Mouse (Mus musculus) layer of hippocampus, postnatal 10 days (tissue): ENCODE results near the gene Cyp2c68. TPM values are rescaled to one million over a fixed set of nuclear protein-coding genes. Genes with fewer than 3 reads are reported as not detected.
"Not testable (repeated sequence)": the region's sequence is repeated elsewhere in the genome, so short reads cannot be mapped to it uniquely, and the experiment has no call there.

Source experiments
- DNase-seq, 2 experiments: peaks; one replicate each; pipeline ENCODE4 v3.0.0; 2021; ENCODE audit warnings: low spot score in 2 of 2
- long read RNA-seq: library from polyadenylated mRNA; stranded (forward); transcript quantifications from one replicate; pipeline ENCODE4 v2.0.0, GENCODE M21; 2023
- total RNA-seq, 2 experiments: library from RNA; stranded (reverse); gene quantifications; 2 replicates each; pipeline ENCODE4 v1.2.3; 2021

The Cyp2c68 gene
- not detected for total RNA-seq
- long read RNA-seq = 0 reads

DNA sequence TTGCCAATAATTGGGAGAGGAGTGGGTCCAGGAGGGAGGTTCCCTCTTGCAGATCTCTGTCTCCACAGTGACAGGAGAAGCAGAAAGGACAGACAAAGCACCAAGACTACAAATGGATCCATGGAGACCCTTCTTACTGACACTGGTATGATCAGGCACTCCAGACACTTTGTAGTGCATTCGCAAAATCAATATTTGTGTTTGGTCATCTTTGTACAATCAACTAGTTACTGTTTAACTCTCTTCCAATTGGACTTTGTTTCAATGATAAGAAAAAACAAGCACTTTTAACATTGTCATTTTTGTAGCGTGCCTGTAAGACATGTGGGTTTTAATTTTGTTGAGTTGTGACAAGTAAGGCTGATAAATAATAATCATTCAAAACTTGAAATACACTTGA is at the start of gene Cyp2c68:
Cyp2c68 (minus strand) TSS at position 135 of the 400 bp plus-strand sequence.
- no peak for DNase-seq

DNA sequence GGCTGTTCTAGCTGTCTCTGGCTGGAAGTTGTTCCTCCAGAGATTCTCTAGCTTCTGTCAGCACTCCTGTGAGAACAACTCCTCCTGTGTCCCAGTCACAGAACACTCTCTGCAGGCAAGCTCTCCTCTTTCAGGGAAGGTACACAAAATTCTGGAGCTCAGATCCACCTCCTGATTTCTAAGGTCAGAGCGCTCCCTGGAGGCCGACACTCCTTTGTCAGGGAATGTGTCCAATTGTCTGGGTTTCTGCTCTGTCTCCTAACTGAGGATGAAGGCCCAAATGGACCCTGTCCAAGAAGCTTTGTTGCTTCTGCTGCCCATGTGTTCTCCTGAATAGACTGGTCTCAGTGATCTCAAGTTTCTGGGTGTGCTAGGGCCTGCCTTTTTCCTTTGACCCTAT is 44.6 kb upstream of the Cyp2c68 start:
- not testable (repeated sequence) for DNase-seq

DNA sequence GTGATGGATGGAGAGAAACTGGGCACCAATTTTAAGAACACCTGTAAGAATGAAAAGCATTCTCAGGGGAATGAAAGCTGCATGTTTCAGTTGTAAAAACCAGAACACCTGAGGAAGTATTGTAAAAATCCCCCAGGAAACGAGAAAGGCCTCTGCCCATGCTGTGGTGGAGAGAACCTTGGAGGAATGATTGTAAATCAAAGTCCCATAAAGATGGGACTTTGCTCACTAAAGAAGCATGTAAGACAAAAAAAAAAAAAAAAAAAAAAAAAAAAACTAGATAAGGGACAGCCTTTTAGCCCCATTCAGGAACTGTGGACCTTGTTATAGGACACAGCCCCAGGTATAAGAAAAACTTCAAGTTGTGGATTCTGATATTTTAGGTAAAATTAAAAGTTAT is 4.5 kb upstream of the Cyp2c68 start:
- no peak for DNase-seq

DNA sequence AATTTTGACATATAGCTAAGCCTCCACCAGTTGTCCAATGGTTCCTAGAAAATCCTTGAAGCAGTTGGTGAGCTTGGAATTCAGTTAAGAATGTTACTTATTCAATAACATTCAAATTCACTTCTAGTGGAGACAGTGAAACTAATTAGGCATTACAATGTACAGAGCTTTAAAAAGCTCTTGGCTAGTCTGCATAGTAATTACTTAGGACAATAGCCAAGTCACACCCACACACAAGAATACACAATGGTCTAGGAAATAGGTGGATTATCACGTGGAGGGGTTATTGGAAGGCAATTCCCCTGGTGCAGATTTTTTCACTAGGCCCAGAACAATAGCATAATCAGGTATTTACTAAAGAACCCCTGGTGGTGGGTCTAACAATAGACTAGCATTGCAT is 3.5 kb upstream of the Cyp2c68 start:
- DNase-seq = not testable (repeated sequence)

DNA sequence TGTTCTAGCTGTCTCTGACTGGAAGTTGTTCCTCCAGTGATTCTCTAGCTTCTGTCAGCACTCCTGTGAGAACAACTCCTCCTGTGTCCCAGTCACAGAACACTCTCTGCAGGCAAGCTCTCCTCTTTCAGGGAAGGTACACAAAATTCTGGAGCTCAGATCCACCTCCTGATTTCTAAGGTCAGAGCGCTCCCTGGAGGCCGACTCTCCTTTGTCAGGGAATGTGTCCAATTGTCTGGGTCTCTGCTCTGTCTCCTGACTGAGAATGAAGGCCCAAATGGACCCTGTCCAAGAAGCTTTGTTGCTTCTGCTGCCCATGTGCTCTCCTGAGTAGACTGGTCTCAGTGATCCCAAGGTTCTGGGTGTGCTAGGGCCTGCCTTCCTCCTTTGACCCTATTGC is 29.7 kb downstream of the Cyp2c68 start:
- DNase-seq = not testable (repeated sequence)

DNA sequence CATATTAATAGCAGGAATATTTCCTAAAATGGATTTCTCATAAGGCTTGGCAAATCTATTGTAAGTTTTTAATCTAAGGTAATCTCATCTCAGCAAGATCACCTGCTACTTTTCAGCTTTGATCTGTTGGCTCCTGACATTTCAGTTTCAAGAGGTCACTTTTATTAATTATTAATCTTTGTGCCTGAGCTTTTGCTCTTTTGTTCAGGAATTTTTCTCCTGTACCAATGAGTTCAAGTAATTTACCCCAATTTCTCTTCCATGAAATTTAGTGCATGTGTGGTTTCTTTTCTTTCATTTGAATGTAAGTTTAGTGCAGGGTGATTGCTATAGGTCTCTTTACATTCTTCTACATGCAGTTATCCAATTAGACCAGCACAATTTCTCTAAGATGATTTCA is 75.2 kb downstream of the Cyp2c68 start:
- not testable (repeated sequence) for DNase-seq

DNA sequence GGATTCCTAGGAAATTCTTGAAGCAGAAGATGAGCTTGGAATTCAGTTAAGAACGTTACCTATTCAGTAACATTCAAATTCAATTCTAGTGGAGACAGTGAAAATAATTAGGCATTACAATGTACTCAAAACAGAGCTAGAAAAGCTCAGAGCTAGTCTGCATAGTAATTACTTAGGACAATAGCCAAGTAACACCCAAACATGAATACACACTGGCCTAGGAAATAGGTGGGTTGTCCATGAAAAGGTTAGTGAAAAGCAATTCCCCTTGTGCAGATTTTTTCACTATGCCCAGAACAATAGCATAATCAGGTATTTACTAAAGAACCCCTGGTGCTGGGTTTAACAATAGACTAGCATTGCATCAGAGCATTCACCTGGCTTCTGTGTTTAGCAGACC is 88.5 kb downstream of the Cyp2c68 start:
- no peak for DNase-seq

DNA sequence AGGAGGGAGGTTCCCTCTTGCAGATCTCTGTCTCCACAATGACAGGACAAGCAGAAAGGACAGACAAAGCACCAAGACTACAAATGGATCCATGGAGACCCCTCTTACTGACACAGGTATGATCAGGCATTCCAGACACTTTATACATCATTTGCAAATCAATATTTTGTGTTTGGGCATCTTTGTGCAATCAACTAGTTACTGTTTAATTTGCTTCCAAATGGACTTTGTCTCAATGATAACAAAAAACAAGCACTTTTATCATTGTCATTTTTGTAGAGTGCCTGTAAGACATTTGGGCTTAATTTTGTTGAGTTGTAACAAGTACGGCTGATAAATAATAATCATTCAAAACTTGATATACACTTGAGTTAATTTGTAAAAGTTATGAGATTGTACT is 91.9 kb downstream of the Cyp2c68 start, which contains the start of gene Cyp2c67:
Cyp2c67 (minus strand) TSS at position 114 of the 400 bp plus-strand sequence.
- DNase-seq = no peak

DNA sequence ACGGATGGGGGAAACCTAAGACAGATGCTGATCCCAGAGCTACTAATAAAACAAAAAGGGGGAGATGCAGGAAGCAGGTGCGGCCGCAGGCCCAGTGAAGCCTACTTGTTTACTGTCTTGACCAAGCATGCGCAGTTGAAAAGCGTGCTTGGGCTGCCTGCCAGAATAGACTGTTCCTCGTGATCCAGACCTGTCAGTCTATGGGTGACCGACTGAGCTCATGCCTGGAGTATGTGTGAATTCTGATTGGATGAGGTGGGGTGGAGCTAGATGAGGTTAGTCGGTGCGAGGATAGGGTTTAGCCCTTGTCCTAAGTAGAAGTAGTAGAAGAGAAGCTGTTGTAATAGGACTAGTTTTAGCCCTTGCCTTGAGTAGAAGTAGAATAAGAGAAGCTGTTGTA is 93.3 kb downstream of the Cyp2c68 start:
- no peak for DNase-seq

DNA sequence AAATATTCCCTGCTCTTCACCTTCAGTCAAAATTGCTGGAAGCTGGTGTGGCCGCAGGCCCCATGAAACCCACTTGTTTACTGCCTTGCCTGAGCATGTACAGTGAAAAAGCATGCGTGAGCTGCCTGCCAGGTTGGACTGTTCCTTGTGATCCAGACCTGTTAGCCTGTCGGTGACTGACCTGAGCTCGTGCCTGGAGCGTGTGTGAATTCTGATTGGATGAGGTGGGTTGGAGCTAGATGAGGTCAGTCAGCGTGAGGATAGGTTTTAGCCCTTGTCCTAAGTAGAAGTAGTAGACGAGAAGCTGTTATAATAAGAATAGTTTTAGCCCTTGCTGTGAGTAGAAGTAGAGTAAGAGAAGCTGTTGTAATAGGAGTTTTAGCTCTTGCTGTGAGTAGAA is 96.3 kb downstream of the Cyp2c68 start:
- not testable (repeated sequence) for DNase-seq

Other genes with a start within 250 kb of the Cyp2c68 start
- gene Cyp2c39, start 230.2 kb downstream of the Cyp2c68 start, total RNA-seq = not detected
- gene Cyp2c67, start 92.0 kb downstream of the Cyp2c68 start, total RNA-seq = not detected
- gene Cyp2c40, start 71.8 kb upstream of the Cyp2c68 start, total RNA-seq = not detected
- gene Cyp2c69, start 145.7 kb upstream of the Cyp2c68 start, total RNA-seq = not detected